14 mouse cellular contexts compared by ENCODE assay signal in the genomic region with DNA sequence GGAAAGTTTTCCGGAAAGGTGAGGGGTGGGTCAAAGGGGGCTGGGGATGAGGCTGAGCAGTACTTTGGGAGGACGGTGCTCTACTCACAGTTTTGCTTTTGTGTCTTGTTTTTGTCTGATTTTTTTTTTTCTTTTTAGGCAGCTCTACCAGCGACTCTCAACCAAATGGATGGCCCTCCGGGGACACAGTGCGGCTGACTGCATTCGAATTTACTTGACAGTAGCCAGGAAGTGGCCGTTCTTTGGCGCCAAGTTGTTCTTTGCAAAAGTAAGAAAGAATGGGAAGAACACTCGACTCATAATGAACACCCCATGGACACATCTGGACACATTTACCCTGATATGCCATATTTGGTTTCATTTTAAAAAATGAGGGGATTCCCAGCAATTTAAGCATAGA. TPM values are rescaled to one million over a fixed set of nuclear protein-coding genes. Genes with fewer than 3 reads are reported as not detected.
A peak's percentile ranks its signal among the peaks of the same experiment; 100 is the strongest.
DNase-seq lines count a peak whose midpoint lies in the region; ATAC-seq and TF ChIP-seq lines count a peak whose summit lies in the region.
"Had no signal": no experiment of that assay in that cellular context is flagged by ENCODE, and none has a peak within 500 bp of the region (broad histone marks: within the 10 kb centered on the region; RNA-seq: fewer than 3 reads in every experiment).

No protein-coding gene starts in this region.

- no peak overlapping the region for H3K27ac ChIP-seq in heart, embryonic 12.5 days (ENCODE audit: poor library complexity, severe bottlenecking)
- peak overlapping the region; percentile 70 for H3K27ac ChIP-seq in CH12.LX (ENCODE audit: insufficient read depth, low read depth)
- H3K27ac ChIP-seq in embryonic facial prominence, embryonic 12.5 days = 0 out of 2 replicates have a peak overlapping the region, but pooled peaks have one; percentile 36
- H3K27ac ChIP-seq in intestine, embryonic 15.5 days = no peak overlapping the region
- H3K27ac ChIP-seq: liver, embryonic 14.5 days; midbrain, embryonic 12.5 days had no signal

- in situ Hi-C loops in CH12.LX (cut with MboI; ENCODE audit: low pct_ligation_motif_present, low pct_unique_long_range_greater_than_20kb, low sequenced_read_pairs) = no loop called here

- no peak for TF ChIP-seq RAD21 in CH12.LX (IDR thresholded peaks at IDR 0.05; ENCODE audit: low read depth, low read length)

- peak; percentile 51 to 59 for DNase-seq in heart, adult 9 months (ENCODE audit: low spot score in 2 of 2)
- no peak for DNase-seq in CH12.LX (ENCODE audit: extremely low read depth)
- DNase-seq in spleen, postnatal 10 days (ENCODE audit: low spot score in 2 of 2) = no peak
- no peak for DNase-seq in cerebellum, postnatal 14 days
- DNase-seq in layer of hippocampus, adult 11-12 months (ENCODE audit: low spot score) = no peak
- DNase-seq: cerebellum, adult 18-20 months; right cerebral cortex, postnatal 14 days had no signal

- no peaks in the 10 kb centered on the region for H3K27me3 ChIP-seq in heart, embryonic 12.5 days (replicated peaks)
- no peaks in the 10 kb centered on the region for H3K27me3 ChIP-seq in CH12.LX (replicated peaks)
- H3K27me3 ChIP-seq in embryonic facial prominence, embryonic 12.5 days = no peaks in the 10 kb centered on the region
- no peaks in the 10 kb centered on the region for H3K27me3 ChIP-seq in intestine, embryonic 15.5 days (replicated peaks)
- H3K27me3 ChIP-seq: midbrain, embryonic 12.5 days had no signal

- no peak overlapping the region for H3K9ac ChIP-seq in heart, embryonic 12.5 days
- peak overlapping the region; percentile 62 for H3K9ac ChIP-seq in CH12.LX (ENCODE audit: insufficient read depth, low read depth)
- H3K9ac ChIP-seq in embryonic facial prominence, embryonic 12.5 days = no peak overlapping the region
- no peak overlapping the region for H3K9ac ChIP-seq in intestine, embryonic 15.5 days
- H3K9ac ChIP-seq: liver, embryonic 14.5 days; midbrain, embryonic 12.5 days had no signal

- no peak overlapping the region for H3K4me2 ChIP-seq in heart, embryonic 12.5 days
- peak overlapping the region; percentile 86 for H3K4me2 ChIP-seq in CH12.LX (ENCODE audit: insufficient read depth, low read depth, poor library complexity, severe bottlenecking)
- no peak overlapping the region for H3K4me2 ChIP-seq in embryonic facial prominence, embryonic 12.5 days (replicated peaks)
- H3K4me2 ChIP-seq in intestine, embryonic 15.5 days (replicated peaks) = no peak overlapping the region
- H3K4me2 ChIP-seq: midbrain, embryonic 12.5 days had no signal

- 0 out of 2 replicates have a peak, but pooled peaks have one; percentile 12 for TF ChIP-seq EP300 in CH12.LX (IDR thresholded peaks at IDR 0.05; ENCODE audit: low read length)

- 0 out of 2 replicates have a peak, but pooled peaks have one; percentile 17 for TF ChIP-seq POLR2A in CH12.LX (IDR thresholded peaks at IDR 0.05; ENCODE audit: low read depth, low read length)

- H3K79me2 ChIP-seq in CH12.LX (replicated peaks; ENCODE audit: control insufficient read depth, extremely low read depth, insufficient read depth, poor library complexity, severe bottlenecking) = no peaks in the 10 kb centered on the region

- H3K9me3 ChIP-seq in heart, embryonic 12.5 days (replicated peaks) = peaks cover 8% of the 10 kb centered on the region; the same call in 1 of the 2 replicates
- peaks cover 10% of the 10 kb centered on the region for H3K9me3 ChIP-seq in CH12.LX (replicated peaks; ENCODE audit: low read length)
- peaks cover 9% of the 10 kb centered on the region for H3K9me3 ChIP-seq in embryonic facial prominence, embryonic 12.5 days
- H3K9me3 ChIP-seq in intestine, embryonic 15.5 days = no peaks in the 10 kb centered on the region

- no peak overlapping the region for H3K4me3 ChIP-seq in heart, embryonic 12.5 days
- H3K4me3 ChIP-seq in CH12.LX (replicated peaks in 1 of 3; ENCODE audit: low read depth in 2 of 3, low read length in 2 of 3, poor library complexity in 1 of 3) = peak overlapping the region in 2 of 3 experiments; percentile 7 to 31
- no peak overlapping the region for H3K4me3 ChIP-seq in embryonic facial prominence, embryonic 12.5 days
- H3K4me3 ChIP-seq in intestine, embryonic 15.5 days (replicated peaks) = no peak overlapping the region
- H3K4me3 ChIP-seq: midbrain, embryonic 12.5 days had no signal

- TF ChIP-seq CTCF in CH12.LX (conservative IDR thresholded peaks at IDR 0.05 in 1 of 2, IDR thresholded peaks at IDR 0.05 in 1 of 2; ENCODE audit: low read depth in 2 of 2, low read length in 2 of 2) = no peak

- ATAC-seq in heart, embryonic 12.5 days (ENCODE audit: insufficient number of reproducible peaks, low FRiP score) = no peak
- no peak for ATAC-seq in embryonic facial prominence, embryonic 12.5 days (ENCODE audit: insufficient number of reproducible peaks, insufficient read depth, low FRiP score, low TSS enrichment)
- ATAC-seq in intestine, embryonic 15.5 days = 0 out of 2 replicates have a peak, but pooled peaks have one; percentile 18
- ATAC-seq: hindbrain, embryonic 16.5 days had no signal

- dilution Hi-C loops in CH12.LX (cut with MboI; ENCODE audit: extremely low pct_ligation_motif_present, extremely low pct_unique_long_range_greater_than_20kb, low sequenced_read_pairs) = no loop called here

- peaks cover 16% of the 10 kb centered on the region for H3K36me3 ChIP-seq in heart, embryonic 12.5 days
- peaks cover 14% of the 10 kb centered on the region in 2 experiments for H3K36me3 ChIP-seq in CH12.LX (replicated peaks in 1 of 2; ENCODE audit: control insufficient read depth in 1 of 2, insufficient read depth in 1 of 2, low read length in 1 of 2)
- peaks cover 23% of the 10 kb centered on the region for H3K36me3 ChIP-seq in embryonic facial prominence, embryonic 12.5 days
- peaks cover 8% of the 10 kb centered on the region for H3K36me3 ChIP-seq in intestine, embryonic 15.5 days

- H3K4me1 ChIP-seq in heart, embryonic 12.5 days (replicated peaks) = no peaks in the 10 kb centered on the region
- H3K4me1 ChIP-seq in CH12.LX (ENCODE audit: control insufficient read depth in 1 of 2, insufficient read depth in 2 of 2) = peaks cover 33 to 61% of the 10 kb centered on the region in 2 experiments
- peaks cover 8% of the 10 kb centered on the region; the same call in 1 of the 2 replicates for H3K4me1 ChIP-seq in embryonic facial prominence, embryonic 12.5 days
- no peaks in the 10 kb centered on the region for H3K4me1 ChIP-seq in intestine, embryonic 15.5 days (replicated peaks)
- H3K4me1 ChIP-seq: midbrain, embryonic 12.5 days had no signal

- 81% methylated on average over 9 of the region's 9 CpGs for WGBS in heart, embryonic 12.5 days
- 53% methylated on average over 9 of the region's 9 CpGs for WGBS in embryonic facial prominence, embryonic 12.5 days
- WGBS in intestine, embryonic 15.5 days = 78% methylated on average over 9 of the region's 9 CpGs

TF ChIP-seq in CH12.LX, 34 proteins besides CTCF, POLR2A, EP300 and RAD21:
- no peak for TF ChIP-seq USF1 (IDR thresholded peaks at IDR 0.05; ENCODE audit: low read depth, low read length)
- TF ChIP-seq TBP (conservative IDR thresholded peaks at IDR 0.05; ENCODE audit: low read depth, low read length) = peak; percentile 35; the same call in 1 of the 2 replicates
- TF ChIP-seq ZNF384 (IDR thresholded peaks at IDR 0.05; ENCODE audit: low read depth, low read length) = peak; percentile 70
- TF ChIP-seq CHD1 (IDR thresholded peaks at IDR 0.05; ENCODE audit: low read depth, low read length) = 0 out of 2 replicates have a peak, but pooled peaks have one; percentile 64
- TF ChIP-seq MYC (IDR thresholded peaks at IDR 0.05; ENCODE audit: low read depth, low read length) = no peak
- TF ChIP-seq ZKSCAN1 (IDR thresholded peaks at IDR 0.05; ENCODE audit: borderline replicate concordance, low read depth, low read length) = no peak
- no peak for TF ChIP-seq HCFC1 (IDR thresholded peaks at IDR 0.05; ENCODE audit: low read depth, low read length)
- 0 out of 2 replicates have a peak, but pooled peaks have one; percentile 20 for TF ChIP-seq SIN3A (IDR thresholded peaks at IDR 0.05; ENCODE audit: low read length)
- 0 out of 2 replicates have a peak, but pooled peaks have one; percentile 4 for TF ChIP-seq IRF4 (IDR thresholded peaks at IDR 0.05; ENCODE audit: low read depth, low read length)
- no peak for TF ChIP-seq KAT2A (IDR thresholded peaks at IDR 0.05; ENCODE audit: insufficient replicate concordance, low read length)
- TF ChIP-seq E2F4 (IDR thresholded peaks at IDR 0.05; ENCODE audit: insufficient replicate concordance, low read depth, low read length) = 0 out of 2 replicates have a peak, but pooled peaks have one; percentile 26
- 0 out of 2 replicates have a peak, but pooled peaks have one; percentile 27 for TF ChIP-seq ETS1 (conservative IDR thresholded peaks at IDR 0.05; ENCODE audit: low read depth, low read length)
- no peak for TF ChIP-seq ZC3H11A (IDR thresholded peaks at IDR 0.05; ENCODE audit: low read depth, low read length)
- TF ChIP-seq ZMIZ1 (IDR thresholded peaks at IDR 0.05; ENCODE audit: low read depth, low read length) = no peak
- TF ChIP-seq POLR2AphosphoS2 (IDR thresholded peaks at IDR 0.05; ENCODE audit: low read depth, low read length) = no peak
- TF ChIP-seq ELF1 (IDR thresholded peaks at IDR 0.05; ENCODE audit: low read depth, low read length) = peak; percentile 48; the same call in 1 of the 2 replicates

RNA-seq across cellular contexts. Expression of a gene that starts 14.8 kb away (rescaled TPM):
- 9.6 and 10.1 TPM in 2 replicates for polyA plus RNA-seq in heart, embryonic 12.5 days (2016; fragmentation: Nextera tagmentation; extraction: Ambion mirVana)
- total RNA-seq in CH12.LX (2012; rRNA removed) = 5.5 and 11.7 TPM in 2 replicates
- total RNA-seq in CH12.LX (2014; rRNA removed) = 7.6 and 9.4 TPM in 2 replicates
- 10.3 and 12.3 TPM in 2 replicates for polyA plus RNA-seq in CH12.LX (2012; ENCODE audit: insufficient read length, low read depth)
- polyA plus RNA-seq in embryonic facial prominence, embryonic 12.5 days (2016; fragmentation: Nextera tagmentation; extraction: Ambion mirVana) = 38.4 and 39.7 TPM in 2 replicates
- polyA plus RNA-seq in intestine, embryonic 15.5 days (2015; fragmentation: Nextera tagmentation; extraction: Ambion mirVana) = 21.9 and 24.7 TPM in 2 replicates
- total RNA-seq: MEL had no signal

Comparison
In these comparisons a context has a peak if more than half of its experiments do, and no peak if none do; other contexts are left out.
1. DNase-seq: peak in heart, adult 9 months (2 of 2); none in CH12.LX (single experiment), spleen, postnatal 10 days (0 of 2), cerebellum, postnatal 14 days (0 of 2) and layer of hippocampus, adult 11-12 months (single experiment).
2. H3K27ac ChIP-seq: peak in CH12.LX (single experiment) and embryonic facial prominence, embryonic 12.5 days (single experiment); none in heart, embryonic 12.5 days (single experiment) and intestine, embryonic 15.5 days (single experiment).
3. H3K4me3 ChIP-seq: peak in CH12.LX (2 of 3); none in heart, embryonic 12.5 days (single experiment), embryonic facial prominence, embryonic 12.5 days (single experiment) and intestine, embryonic 15.5 days (single experiment).